Mouse (Mus musculus) liver, embryonic 15.5 days (tissue): ENCODE data around the gene Upp2. TPM values are rescaled to one million over a fixed set of nuclear protein-coding genes. Genes with fewer than 3 reads are reported as not detected.

ENCODE experiments used
- ATAC-seq: fragments of 200-750 bp; cut with Nextera tagmentation; 2 replicates; pipeline ENCODE4 v1.8.0; 2017; ENCODE audit warnings: moderate number of reproducible peaks, mild to moderate bottlenecking, moderate library complexity; ENCODE audit not compliant: insufficient read depth
- H3K27ac ChIP-seq: fragments of 300-500 bp; sonication (generic); replicated peaks from 2 replicates; pipeline ENCODE4 v1.5.1; 2015; ENCODE audit warnings: mild to moderate bottlenecking, inconsistent platforms
- H3K27me3 ChIP-seq: fragments of 300-500 bp; sonication (generic); 2 replicates; pipeline ENCODE4 v1.6.1; 2015; ENCODE audit warnings: mild to moderate bottlenecking, inconsistent platforms
- H3K36me3 ChIP-seq: fragments of 300-500 bp; sonication (generic); replicated peaks from 2 replicates; pipeline ENCODE4 v1.6.1; 2015; ENCODE audit warnings: moderate library complexity, mild to moderate bottlenecking, inconsistent platforms
- H3K4me1 ChIP-seq: fragments of 300-500 bp; sonication (generic); replicated peaks from 2 replicates; pipeline ENCODE4 v1.6.1; 2015; ENCODE audit warnings: inconsistent platforms
- H3K4me2 ChIP-seq: fragments of 300-500 bp; sonication (generic); 2 replicates; pipeline ENCODE4 v1.6.1; 2015; ENCODE audit warnings: moderate library complexity, mild to moderate bottlenecking, inconsistent platforms
- H3K4me3 ChIP-seq: fragments of 300-500 bp; sonication (generic); replicated peaks from 2 replicates; pipeline ENCODE4 v1.5.1; 2015; ENCODE audit warnings: mild to moderate bottlenecking, inconsistent platforms
- H3K9ac ChIP-seq: fragments of 300-500 bp; sonication (generic); 2 replicates; pipeline ENCODE4 v1.6.1; 2015; ENCODE audit warnings: moderate library complexity, mild to moderate bottlenecking, inconsistent platforms
- H3K9me3 ChIP-seq: fragments of 300-500 bp; sonication (generic); replicated peaks from 2 replicates; pipeline ENCODE4 v1.6.1; 2016; ENCODE audit warnings: inconsistent platforms
- WGBS: fragments of 180-500 bp; shearing (Covaris S2); methylation state at CpG from one replicate; pipeline ENCODE4 v1.1.7; 2015; ENCODE audit warnings: mixed read lengths; ENCODE audit not compliant: insufficient replicate concordance; 5-methylcytosine and 5-hydroxymethylcytosine counted together
- polyA plus RNA-seq: library from polyadenylated mRNA; unstranded; fragments of >200 nt; fragmentation: Nextera tagmentation; extraction: Ambion mirVana; gene quantifications from 2 replicates; pipeline ENCODE4 v1.2.1, GENCODE M21; 2015

The Upp2 gene
- polyA plus RNA-seq, 1 experiment from 2014 or later: 1.9 TPM

DNA sequence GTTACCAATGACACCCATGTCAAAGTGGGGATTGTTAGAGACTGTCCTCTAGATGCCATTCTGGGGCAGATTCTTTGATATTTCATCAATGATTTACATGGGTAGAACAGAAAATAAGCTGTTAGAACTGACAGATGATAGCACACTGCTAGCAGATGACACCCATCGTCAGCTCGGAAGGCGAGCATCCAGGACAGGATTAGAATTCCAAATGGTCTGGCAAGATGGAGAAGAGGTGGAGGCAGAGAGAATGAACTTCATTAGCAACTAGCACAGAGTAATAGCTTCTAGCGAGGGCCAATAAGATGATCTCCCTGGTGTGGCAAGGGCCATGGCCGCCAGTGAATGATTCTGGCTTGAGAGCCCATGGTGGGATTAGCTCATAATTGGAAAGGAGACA lies 48.7 kb downstream of the Upp2 start:
- 71% methylated on average over 5 of the region's 5 CpGs for WGBS
- ATAC-seq: no peak
- H3K9ac ChIP-seq: no peak overlapping the region
- H3K27me3 ChIP-seq: no peaks in the 10 kb centered on the region
- no peaks in the 10 kb centered on the region for H3K4me1 ChIP-seq
- no peaks in the 10 kb centered on the region for H3K36me3 ChIP-seq
- no peak overlapping the region for H3K4me3 ChIP-seq
- no peaks in the 10 kb centered on the region for H3K9me3 ChIP-seq
- no peak overlapping the region for H3K4me2 ChIP-seq
- no peak overlapping the region for H3K27ac ChIP-seq

DNA sequence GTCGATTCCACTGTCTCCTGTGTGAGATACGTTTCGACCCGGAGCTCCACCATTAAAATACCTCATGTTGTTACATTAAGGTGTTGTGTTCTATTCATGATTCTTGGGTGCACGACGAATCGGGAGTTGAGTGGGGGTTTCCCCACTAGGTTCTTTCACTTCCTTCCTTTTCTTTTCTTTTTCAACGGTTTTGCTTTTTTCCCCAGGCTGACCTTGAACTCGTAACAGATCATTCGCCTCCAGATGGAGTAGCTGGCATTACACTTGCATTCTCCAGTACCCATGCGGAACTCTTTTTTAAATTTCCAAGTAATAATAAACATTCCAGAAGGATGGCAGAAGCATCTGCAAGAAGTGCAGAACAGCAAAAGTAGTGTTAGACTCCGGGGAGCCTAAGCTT lies 58.1 kb downstream of the Upp2 start:
- no peak overlapping the region for H3K4me3 ChIP-seq
- H3K27ac ChIP-seq: no peak overlapping the region
- H3K9me3 ChIP-seq: no peaks in the 10 kb centered on the region
- no peaks in the 10 kb centered on the region for H3K4me1 ChIP-seq
- H3K27me3 ChIP-seq: no peaks in the 10 kb centered on the region
- no peak for ATAC-seq
- 69% methylated on average over 12 of the region's 12 CpGs for WGBS
- H3K9ac ChIP-seq: no peak overlapping the region
- H3K4me2 ChIP-seq: no peak overlapping the region
- no peaks in the 10 kb centered on the region for H3K36me3 ChIP-seq

DNA sequence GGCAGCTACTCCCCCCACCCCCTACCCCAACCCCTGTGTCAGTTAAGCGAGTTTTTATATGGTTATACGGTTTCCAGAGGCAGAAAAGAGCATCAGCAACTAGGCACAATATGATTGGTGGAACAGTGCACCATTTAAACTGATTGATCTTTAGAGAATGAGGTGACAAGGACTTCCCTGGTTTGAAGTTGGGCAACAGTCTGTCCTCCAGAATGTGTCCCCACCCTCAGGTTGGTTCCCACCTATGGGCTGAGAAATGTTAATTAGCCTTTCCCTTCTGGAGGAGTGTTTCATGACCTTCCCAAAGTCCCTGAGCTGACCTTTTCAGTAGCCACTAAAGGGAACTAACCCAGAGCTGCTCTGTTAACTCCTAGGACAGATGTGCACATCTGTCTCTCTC lies 58.6 kb downstream of the Upp2 start:
- WGBS: 35% methylated on average over 2 of the region's 2 CpGs
- H3K9ac ChIP-seq: no peak overlapping the region
- H3K4me1 ChIP-seq: no peaks in the 10 kb centered on the region
- no peaks in the 10 kb centered on the region for H3K9me3 ChIP-seq
- H3K36me3 ChIP-seq: no peaks in the 10 kb centered on the region
- no peak for ATAC-seq
- no peaks in the 10 kb centered on the region for H3K27me3 ChIP-seq
- no peak overlapping the region for H3K4me3 ChIP-seq
- no peak overlapping the region for H3K27ac ChIP-seq
- H3K4me2 ChIP-seq: no peak overlapping the region

DNA sequence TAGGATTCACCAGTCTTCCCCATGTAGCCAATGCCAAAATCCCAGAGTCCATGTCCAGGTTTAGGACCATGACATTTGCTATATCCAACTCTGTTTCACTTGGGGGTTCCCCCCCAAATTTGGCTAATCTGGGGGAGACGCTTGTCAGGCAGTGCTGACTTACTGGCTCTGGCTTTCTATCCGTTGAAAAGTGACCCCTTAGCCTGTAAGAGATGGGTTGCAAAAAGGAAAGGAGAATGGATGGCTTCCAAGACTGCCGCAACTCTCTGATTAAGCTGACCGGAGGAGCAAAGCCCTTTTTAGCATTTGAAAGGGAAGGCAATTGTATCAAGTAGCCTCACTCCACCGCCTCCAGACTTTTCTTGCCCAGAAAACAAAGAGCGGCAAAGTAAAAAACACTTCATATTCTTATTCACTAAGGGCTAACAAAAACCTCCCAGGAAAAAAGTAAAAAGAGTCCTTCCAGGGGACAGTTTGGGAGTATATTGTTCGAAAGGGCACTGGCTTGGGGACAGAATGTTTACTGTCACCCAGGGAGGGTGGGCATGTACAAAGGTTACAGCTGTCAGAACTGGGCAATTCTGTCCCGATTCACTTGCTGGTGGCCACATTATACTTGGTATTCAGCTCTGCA lies 59.2 kb downstream of the Upp2 start:
- H3K4me2 ChIP-seq: no peak overlapping the region
- no peak overlapping the region for H3K4me3 ChIP-seq
- H3K27me3 ChIP-seq: no peaks in the 10 kb centered on the region
- ATAC-seq: no peak
- H3K4me1 ChIP-seq: no peaks in the 10 kb centered on the region
- H3K9me3 ChIP-seq: no peaks in the 10 kb centered on the region
- H3K36me3 ChIP-seq: no peaks in the 10 kb centered on the region
- 41% methylated on average over 8 of the region's 8 CpGs for WGBS
- H3K9ac ChIP-seq: no peak overlapping the region
- no peak overlapping the region for H3K27ac ChIP-seq

DNA sequence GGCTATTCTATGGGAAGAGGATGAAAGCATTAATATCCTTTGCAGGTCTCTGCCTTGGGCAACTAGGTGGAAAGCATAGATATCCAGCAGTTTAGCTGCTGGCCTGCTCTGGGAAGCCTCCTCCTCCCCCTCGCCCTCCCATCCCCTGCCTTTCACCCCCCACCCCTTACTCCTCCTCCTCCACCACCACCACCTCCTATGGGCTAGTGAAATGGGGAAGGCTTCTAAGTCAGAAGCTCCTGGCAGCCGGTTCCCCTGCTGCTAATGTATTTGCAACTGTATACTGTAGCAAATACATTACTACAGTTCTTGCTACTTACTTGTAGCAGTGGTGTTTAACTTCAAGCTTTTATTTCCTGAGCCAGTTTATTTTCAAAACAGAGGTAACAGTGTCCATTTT lies 60.9 kb downstream of the Upp2 start:
- Histone ChIP-seq H3K9me3 (no peaks in the 10 kb centered on the region), H3K4me1 (no peaks in the 10 kb centered on the region), H3K27me3 (no peaks in the 10 kb centered on the region), H3K27ac (no peak overlapping the region), H3K36me3 (no peaks in the 10 kb centered on the region), H3K9ac (no peak overlapping the region), H3K4me2 (no peak overlapping the region), H3K4me3 (no peak overlapping the region)
- WGBS: 20% methylated on average over 2 of the region's 2 CpGs
- ATAC-seq: no peak

DNA sequence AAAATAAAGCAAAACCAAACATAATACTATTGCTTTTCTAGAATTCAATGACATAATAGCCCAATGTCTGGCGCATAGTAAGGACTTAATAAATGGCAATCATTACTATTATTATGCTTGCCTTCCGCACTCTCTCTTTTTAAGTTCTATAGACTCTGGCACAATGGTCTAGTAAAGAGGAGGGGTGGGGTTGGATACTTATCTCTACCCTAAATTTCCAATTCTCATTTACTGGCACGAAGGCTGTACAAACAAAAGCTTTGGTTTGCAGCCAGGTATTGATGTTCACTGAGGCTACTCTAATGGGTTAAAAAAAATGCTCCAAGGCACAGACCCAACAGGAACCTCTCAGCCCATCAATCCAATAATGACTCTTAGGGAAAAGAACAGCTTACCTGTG lies 61.9 kb downstream of the Upp2 start:
- WGBS: 64% methylated on average over 3 of the region's 3 CpGs
- no peaks in the 10 kb centered on the region for H3K4me1 ChIP-seq
- no peaks in the 10 kb centered on the region for H3K9me3 ChIP-seq
- H3K27ac ChIP-seq: no peak overlapping the region
- no peaks in the 10 kb centered on the region for H3K27me3 ChIP-seq
- no peak for ATAC-seq
- no peak overlapping the region for H3K4me3 ChIP-seq
- H3K9ac ChIP-seq: no peak overlapping the region
- H3K36me3 ChIP-seq: no peaks in the 10 kb centered on the region
- H3K4me2 ChIP-seq: no peak overlapping the region

DNA sequence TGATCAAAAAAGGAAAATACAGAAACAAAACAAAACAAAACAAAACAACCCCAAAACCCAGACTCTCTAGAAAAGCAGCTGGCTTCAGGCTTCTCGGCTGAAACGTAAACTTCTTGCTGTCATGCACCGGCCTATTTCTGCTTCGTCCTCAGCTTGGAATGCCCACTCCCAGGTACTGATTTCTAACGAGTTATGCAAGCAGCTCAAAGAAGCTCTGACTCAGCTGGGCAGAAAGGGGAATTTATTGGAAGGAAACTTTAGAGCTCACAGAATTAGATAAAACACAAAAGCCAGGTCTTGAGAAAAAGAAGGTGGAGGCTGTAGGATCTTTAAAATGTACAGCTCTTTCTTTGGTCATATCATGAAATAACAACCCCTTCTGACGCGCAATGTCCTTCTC lies 62.3 kb downstream of the Upp2 start:
- Histone ChIP-seq H3K4me2 (no peak overlapping the region), H3K27me3 (no peaks in the 10 kb centered on the region), H3K9me3 (no peaks in the 10 kb centered on the region), H3K36me3 (no peaks in the 10 kb centered on the region), H3K27ac (no peak overlapping the region), H3K4me1 (no peaks in the 10 kb centered on the region), H3K4me3 (no peak overlapping the region), H3K9ac (no peak overlapping the region)
- no peak for ATAC-seq
- 56% methylated on average over 7 of the region's 7 CpGs for WGBS

DNA sequence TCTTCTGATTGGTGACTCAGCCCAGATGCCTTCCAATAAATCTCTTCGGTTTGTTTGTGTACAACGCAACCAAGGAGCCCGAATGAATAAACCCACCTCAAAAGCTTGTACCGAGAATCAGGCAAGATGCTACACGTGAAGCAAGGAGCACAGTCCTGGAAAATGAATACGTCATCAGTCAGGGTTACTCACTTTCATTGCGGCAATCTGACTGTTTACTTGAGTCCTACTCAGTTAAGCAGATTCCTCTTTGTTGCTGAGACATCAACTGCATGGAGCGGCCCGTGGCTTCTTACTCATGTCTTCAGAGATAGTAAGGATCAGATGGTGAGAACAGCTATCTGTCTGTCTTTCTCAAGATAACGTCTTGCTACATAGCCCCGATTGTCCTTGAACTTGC lies 66.7 kb downstream of the Upp2 start:
- no peak for ATAC-seq
- Histone ChIP-seq H3K4me3 (no peak overlapping the region), H3K27ac (no peak overlapping the region), H3K4me1 (no peaks in the 10 kb centered on the region), H3K9me3 (no peaks in the 10 kb centered on the region), H3K4me2 (no peak overlapping the region), H3K27me3 (no peaks in the 10 kb centered on the region), H3K9ac (no peak overlapping the region), H3K36me3 (no peaks in the 10 kb centered on the region)
- WGBS: 69% methylated on average over 11 of the region's 11 CpGs

DNA sequence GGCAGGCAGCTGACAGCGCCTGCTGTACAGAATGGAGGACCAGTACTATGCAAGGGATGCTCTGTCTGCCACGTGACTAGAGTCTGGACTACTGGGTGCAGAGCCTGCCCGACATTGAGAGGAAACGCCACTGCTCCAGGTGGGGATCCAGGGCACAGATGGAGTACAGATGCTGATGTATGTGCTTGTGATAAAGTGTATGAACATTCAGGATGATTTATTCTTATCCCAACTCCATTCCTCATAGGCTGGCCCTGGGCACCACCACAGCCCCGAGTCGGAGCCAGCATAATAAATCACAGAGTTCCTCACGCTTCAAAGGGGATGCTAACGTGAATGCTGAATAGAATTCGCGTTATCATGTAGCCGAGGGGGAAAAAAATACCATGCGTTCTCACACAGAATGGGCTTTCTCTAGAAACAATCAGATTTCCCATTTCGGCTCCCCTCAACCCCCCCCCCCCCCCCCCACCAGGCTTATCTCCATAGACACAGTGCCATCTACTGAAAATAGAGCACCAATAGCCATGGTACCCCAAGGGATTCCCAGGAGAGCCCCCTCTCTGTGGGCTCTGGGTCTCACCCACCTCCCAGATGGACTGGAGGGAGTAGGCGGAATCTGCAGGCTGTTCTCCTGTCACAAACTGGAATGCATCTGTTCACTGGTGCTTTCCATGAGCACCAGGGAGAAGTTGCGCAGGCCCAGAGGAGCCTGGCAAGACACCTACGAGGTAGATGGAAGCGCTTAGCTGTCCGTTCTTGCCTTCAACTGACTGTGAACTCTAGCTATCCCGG lies 74.9 kb downstream of the Upp2 start:
- ATAC-seq: no peak
- Histone ChIP-seq H3K4me2 (no peak overlapping the region), H3K36me3 (no peaks in the 10 kb centered on the region), H3K4me3 (no peak overlapping the region), H3K9me3 (no peaks in the 10 kb centered on the region), H3K9ac (no peak overlapping the region), H3K27me3 (no peaks in the 10 kb centered on the region), H3K27ac (no peak overlapping the region), H3K4me1 (no peaks in the 10 kb centered on the region)
- WGBS: 69% methylated on average over 19 of the region's 19 CpGs

DNA sequence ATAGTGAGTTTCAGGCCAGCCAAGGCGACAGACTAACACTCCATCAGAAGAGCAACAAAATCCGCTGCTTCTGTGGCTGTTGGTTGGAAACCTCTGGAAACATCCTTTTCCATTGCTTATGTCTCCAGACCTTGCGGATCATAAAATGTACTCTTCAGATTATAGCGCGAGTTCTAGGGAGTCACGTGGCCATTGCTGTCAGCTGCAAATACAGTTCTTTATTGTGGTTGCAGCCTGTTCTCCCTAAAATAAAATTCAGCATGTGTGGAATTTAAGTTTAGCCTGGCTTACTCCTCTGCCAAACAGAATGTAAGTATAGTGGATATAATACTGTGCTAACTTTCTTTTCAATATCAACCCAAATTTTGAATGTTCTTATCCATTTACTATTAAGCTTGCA lies 78.6 kb downstream of the Upp2 start:
- 81% methylated on average over 6 of the region's 6 CpGs for WGBS
- Histone ChIP-seq H3K9me3 (no peaks in the 10 kb centered on the region), H3K27me3 (no peaks in the 10 kb centered on the region), H3K36me3 (no peaks in the 10 kb centered on the region), H3K27ac (no peak overlapping the region), H3K4me2 (no peak overlapping the region), H3K4me3 (no peak overlapping the region), H3K9ac (no peak overlapping the region), H3K4me1 (no peaks in the 10 kb centered on the region)
- ATAC-seq: no peak

DNA sequence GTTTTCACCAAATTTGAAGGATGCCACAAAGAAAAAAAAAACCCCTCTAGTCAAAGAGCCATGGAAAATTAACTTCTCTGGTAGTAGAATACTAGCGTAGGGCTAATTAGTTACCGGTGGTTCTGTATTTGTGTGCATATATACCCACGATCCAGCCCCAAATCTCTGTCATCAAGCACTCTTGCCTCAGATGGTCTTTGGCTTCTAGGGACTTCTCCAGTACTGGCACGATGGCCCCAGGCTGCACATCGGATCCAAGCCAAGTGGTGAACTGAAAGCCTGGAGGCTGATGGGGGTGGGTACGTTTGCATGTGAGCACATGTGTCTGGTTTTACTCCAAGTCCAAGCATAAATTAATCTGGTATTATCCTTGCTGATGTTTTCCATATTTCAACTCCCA lies 88.1 kb downstream of the Upp2 start:
- 72% methylated on average over 6 of the region's 6 CpGs for WGBS
- H3K4me1 ChIP-seq: no peaks in the 10 kb centered on the region
- H3K9ac ChIP-seq: no peak overlapping the region
- no peak overlapping the region for H3K27ac ChIP-seq
- H3K4me3 ChIP-seq: no peak overlapping the region
- no peaks in the 10 kb centered on the region for H3K36me3 ChIP-seq
- H3K4me2 ChIP-seq: no peak overlapping the region
- no peak for ATAC-seq
- no peaks in the 10 kb centered on the region for H3K9me3 ChIP-seq
- H3K27me3 ChIP-seq: no peaks in the 10 kb centered on the region

DNA sequence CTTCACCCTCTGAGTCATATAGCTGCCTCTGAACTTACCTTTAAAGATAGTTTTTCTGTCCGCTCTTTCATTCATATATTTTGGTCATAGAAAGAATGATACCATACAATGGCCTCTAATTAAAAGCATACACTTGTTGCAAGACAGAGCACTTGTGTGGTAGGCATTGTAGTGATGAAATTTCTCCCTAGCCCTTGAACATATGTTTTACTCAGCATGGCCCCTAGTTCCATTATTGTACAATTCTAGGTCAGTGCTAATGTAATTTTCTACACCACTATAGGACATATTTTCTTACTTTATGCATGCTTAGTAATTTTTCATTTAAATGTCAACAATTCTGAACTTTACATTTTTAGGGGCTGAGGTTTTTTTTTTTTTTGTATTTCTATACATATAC lies 89.9 kb downstream of the Upp2 start:
- Histone ChIP-seq H3K4me2 (no peak overlapping the region), H3K9me3 (no peaks in the 10 kb centered on the region), H3K36me3 (no peaks in the 10 kb centered on the region), H3K9ac (no peak overlapping the region), H3K4me3 (no peak overlapping the region), H3K27ac (no peak overlapping the region), H3K4me1 (no peaks in the 10 kb centered on the region), H3K27me3 (no peaks in the 10 kb centered on the region)
- WGBS: 61% methylated on average over 1 of the region's 1 CpGs
- ATAC-seq: no peak
